Mouse (Mus musculus): Measurements from ENCODE around the gene Tapbpl.
"Not testable (repeated sequence)": the region's sequence is repeated elsewhere in the genome, so short reads cannot be mapped to it uniquely, and the experiment has no call there.

Tapbpl gene

DNA sequence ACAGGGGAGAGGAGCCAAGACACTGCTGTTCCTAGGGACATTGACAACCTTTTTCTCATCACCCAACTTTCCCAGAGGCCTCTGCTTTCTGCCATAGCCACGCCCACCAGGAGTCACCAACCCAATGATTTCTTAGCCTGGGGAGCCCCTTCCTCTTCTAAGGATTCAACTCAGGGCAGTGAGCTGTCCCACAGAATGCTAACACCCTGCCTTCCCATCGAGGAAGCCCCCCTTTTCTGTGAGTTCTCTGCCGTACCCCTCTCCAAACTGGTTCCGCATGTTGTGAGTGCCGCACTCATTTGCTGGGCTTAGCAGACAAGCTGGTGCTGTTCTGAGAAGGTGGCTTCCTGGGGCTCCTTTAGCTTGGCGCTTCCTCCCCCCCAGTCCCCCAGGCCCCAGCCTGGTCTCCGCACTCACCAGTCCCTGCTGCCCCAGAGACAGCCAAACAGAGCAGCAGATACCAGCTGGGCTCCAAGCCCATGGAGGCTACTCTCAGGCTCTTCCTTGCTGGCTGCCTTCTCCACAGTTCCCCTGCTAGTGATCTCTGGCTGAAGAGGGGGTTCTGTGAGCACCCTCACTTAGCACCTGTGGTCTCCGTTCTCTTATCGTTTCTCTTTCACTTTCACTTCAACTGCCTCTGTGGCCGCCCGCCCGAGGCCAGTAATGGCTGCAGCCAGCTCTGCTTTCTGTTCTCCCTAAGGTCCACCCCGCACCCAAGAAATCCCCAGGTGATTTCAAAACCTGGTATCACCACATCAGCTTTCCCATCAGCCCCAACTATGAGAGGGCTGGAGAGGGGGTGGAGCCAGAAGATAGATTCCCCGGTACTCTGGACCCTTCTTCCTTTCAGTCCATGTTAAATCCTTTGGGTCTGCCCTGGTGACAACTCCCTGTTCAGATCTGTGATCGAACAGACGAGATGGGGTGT is at the start of gene Tapbpl:
Gene Tapbpl, minus strand, starts transcription at position 744 of the 928 bp plus-strand sequence.
- in situ Hi-C loops (cut with MboI) = no loop called here

GRCm38 (mm10) chr6:125279729-125280128 is 48.1 kb upstream of the Tapbpl start:
- in situ Hi-C loops (cut with MboI) = no loop called here

DNA sequence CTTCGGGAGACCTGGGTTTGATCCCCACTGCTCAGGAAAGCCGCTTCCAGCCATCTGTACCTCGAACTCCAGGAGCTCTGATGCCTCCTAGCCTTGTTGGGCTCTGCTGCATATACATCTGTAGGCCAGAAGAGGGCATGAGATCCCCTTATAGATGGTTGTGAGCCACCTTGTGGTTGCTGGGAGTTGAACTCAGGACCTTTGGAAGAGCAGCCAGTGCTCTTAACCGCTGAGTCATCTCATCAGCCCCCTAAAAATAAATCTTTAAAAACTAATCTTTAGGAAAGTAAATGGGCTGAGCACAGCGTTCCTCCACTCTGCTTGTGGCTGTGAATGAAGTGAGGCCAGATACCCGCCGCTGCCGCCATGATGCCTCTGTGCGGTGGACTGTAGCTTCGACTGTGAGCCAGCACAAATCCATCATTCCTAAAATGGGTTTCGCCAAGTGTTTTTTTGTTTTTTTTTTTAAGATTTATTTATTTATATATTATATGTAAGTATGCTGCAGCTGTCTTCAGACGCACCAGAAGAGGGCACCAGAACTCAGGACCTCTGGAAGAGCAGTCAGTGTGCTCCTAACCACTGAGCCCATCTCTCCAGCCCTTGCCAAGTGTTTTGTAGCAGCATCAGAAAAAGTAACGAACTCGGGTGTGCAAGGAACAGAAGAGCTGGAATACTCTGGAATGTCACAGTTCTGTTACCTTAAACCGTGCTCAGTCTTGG is 43.3 kb upstream of the Tapbpl start:
- in situ Hi-C loops (cut with MboI) = loop anchor here (5.0 kb wide), 2 partner anchors 58 to 113 kb away; partner anchors contain the start of gene Vamp1

DNA sequence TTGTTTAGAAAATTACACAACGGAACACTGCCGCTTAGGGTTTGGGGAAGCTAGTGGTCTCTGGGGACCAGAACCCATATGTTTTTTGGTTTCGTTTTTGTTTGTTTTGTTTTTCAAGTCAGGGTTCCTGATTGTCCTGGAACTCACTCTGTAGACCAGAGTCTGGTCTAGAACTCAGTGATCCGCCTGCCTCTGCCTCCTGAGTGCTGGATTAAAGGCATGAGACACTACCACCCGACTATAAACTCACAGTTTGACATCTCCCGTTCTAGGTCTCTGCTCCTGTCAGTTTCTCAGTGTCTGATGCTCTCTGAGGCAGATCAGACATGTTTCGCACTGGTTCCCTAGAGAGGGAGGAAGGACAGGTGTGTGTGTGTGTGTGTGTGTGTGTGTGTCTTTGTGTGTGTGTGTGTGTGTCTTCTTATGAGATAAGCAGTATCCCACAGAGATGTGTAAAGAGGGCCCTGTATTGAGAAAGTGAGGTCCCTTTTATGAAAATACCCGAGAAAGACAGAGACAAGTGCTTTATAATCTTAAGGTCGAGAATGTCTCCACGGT is 40.6 kb upstream of the Tapbpl start:
- in situ Hi-C loops (cut with MboI) = loop anchor here (5.0 kb wide), 2 partner anchors 55 to 110 kb away; partner anchors contain the start of gene Vamp1

DNA sequence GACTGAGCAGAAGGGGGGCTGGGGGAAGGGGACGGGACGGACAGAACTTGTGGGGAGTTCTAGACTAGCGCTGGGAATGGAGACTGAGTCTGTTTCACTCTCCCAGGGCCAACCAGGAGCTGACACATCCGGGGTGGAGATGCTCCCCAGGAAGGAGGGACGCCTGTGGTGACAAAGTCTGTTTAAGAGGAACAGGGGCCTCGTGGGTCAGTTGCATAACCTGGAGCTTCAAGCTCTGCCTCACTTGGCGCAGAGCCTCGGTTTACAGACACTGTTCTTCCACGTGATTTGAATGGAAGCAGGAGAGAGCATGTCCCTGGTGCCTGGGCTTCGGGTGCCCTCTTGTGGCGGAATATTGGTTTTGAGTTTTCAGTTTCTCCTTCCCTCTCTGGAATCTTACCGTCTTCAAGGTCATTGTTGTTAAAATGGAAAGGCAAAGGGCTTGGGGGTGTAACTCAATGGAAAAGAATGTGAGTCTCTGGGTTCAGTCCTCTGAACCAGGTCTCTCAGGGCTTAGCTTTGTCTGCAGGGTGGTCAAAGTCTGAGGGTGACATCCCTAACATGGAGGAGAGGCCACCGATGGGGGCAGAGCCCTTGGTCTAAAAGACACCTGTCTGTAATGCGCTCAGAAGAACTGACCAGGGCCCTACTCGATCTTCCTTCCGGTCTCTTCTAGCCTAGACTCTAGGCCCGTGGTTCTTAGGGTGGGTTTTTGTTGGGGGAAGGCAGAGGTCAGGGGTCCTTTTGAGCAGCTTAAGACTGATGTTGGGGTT is 40.0 kb upstream of the Tapbpl start:
- in situ Hi-C loops (cut with MboI) = loop anchor here (5.0 kb wide), 2 partner anchors 54 to 109 kb away; partner anchors contain the start of gene Vamp1

DNA sequence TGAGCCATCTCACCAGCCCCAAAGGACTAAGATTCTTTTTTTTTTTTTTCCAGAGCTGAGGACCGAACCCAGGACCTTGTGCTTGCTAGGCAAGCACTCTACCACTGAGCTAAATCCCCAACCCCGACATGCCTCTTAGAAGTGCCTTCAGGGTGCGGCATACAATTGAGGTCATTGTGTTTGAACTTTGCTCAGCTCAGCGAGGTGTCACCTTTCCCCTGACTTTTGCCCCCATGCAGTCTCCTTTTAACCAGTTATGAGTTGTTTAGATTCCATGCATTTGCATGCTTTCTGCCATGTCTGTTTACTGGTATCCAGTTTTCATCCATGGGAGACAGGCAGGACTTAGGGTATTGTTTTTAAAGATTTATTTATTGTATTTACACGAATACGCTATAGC is 37.1 kb upstream of the Tapbpl start:
- in situ Hi-C loops (cut with MboI) = no loop called here

DNA sequence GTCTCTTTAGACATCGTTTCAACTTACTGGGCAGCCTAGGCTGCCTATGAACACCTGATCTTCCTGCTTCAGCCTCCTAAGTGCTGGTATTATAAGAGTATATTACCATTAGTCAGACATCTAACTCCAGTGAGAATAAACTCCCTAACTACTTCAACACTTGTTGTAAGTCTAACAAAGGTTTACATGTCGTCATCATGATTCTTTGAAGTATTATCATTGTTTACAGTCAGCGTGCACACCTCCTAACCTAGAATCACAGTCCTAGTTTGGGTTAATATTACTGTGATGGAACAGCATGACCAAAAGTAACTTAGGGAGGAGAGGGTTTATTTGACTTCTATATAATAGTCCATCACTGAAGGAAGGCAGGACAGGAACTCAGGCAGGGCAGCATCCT is 35.8 kb upstream of the Tapbpl start:
- in situ Hi-C loops (cut with MboI) = no loop called here

DNA sequence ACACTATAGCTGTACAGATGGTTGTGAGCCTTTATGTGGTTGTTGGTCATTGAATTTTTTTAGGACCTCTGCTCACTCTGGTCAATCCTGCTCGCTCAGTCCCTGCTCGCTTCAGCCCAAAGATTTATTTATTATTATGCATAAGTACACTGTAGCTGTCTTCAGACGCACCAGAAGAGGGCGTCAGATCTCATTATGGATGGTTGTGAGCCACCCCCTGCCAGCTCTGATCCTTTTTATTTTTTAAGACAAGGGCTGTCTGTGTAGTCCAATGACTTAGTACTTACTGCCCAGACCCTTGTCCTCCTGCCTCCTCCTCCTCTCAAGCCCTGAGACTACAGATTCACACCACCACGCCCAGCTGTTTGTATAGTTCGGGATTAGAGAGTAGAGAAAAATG is 34.9 kb upstream of the Tapbpl start:
- in situ Hi-C loops (cut with MboI) = not testable (repeated sequence)

- in situ Hi-C loops (cut with MboI) = no loop called here
Observed at GRCm38 (mm10) chr6:125266091-125266490, 34.4 kb upstream of the Tapbpl start.

- in situ Hi-C loops (cut with MboI) = no loop called here
Observed at GRCm38 (mm10) chr6:125265239-125265638, 33.6 kb upstream of the Tapbpl start.

GRCm38 (mm10) chr6:125264219-125264618 is 32.6 kb upstream of the Tapbpl start:
- in situ Hi-C loops (cut with MboI) = no loop called here

- in situ Hi-C loops (cut with MboI) = no loop called here
Observed at GRCm38 (mm10) chr6:125260006-125260555, 28.4 kb upstream of the Tapbpl start.

GRCm38 (mm10) chr6:125256222-125256966 is 24.7 kb upstream of the Tapbpl start:
- in situ Hi-C loops (cut with MboI) = no loop called here

DNA sequence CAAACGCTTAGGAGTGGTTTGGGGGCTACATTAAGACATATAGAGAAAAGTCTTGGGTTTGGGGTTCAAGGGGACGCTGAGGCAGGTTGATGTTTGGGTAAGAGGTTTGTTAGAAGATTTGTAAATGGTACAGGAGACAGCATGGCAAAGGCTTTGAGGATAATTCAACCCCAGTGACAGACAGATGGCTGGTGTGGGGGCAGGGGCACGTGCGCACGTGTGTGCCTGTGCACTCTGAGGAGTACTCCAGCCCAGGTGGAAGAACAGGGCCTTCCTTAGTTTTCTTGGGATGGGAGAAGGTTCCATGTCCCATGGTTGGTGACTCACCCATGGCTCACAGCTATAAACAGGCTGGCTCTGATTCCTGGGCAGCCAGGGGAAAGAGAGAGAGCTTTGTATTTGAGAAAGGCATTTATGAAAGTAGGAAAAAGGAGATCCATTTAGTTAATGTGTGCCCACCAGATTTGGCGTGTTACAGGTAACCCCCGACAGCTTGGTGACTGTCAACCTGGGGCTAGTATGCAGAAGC is 23.9 kb upstream of the Tapbpl start:
- in situ Hi-C loops (cut with MboI) = no loop called here

GRCm38 (mm10) chr6:125253863-125254715 is 22.4 kb upstream of the Tapbpl start:
- in situ Hi-C loops (cut with MboI) = no loop called here

GRCm38 (mm10) chr6:125252711-125253110 is 21.1 kb upstream of the Tapbpl start:
- in situ Hi-C loops (cut with MboI) = no loop called here

- in situ Hi-C loops (cut with MboI) = no loop called here
Observed at GRCm38 (mm10) chr6:125252285-125252684, 20.6 kb upstream of the Tapbpl start.

DNA sequence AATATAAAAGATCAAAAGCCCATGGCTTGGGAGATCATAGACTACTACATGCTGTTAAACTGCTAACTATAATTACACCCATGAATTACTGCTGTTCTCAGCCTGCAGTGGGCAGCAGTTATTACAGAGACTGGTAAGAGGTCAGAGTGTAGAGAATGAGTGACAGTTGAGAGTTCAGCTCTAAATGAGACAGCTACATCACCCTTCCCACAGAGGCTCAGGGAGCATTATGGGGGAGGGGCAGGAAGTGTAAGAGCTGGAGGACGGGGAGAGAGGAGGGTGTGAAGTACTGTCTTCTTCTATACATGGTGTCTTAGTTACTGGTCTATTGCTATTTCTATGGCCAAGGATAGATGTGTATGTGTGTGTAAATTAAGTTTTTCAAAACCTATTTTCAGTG is 12.9 kb upstream of the Tapbpl start:
- in situ Hi-C loops (cut with MboI) = no loop called here

DNA sequence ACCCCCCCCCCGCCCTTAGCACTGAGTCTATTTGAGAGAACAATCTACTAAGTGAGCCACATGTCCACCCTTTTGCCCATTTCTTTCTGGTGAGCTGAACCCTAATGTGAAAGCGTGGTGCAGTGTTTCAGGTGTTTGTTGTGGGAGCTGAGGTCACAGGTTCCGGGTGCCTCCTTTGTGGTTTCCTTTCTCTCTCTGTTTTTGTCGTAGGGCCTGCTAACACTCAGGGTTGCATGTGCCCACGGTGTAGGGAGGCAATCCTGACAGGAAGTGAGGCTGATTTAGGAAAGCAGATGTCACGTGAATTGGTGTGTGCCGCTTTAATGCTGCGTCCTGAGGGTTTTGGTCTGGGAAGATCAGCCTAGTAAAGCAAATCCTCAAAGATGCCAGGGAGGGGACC is 9.9 kb upstream of the Tapbpl start:
- in situ Hi-C loops (cut with MboI) = no loop called here

All from mature B cell (primary cell).